Mouse (Mus musculus) gastrocnemius, adult 2 months (tissue): Measurements from ENCODE around the gene Clec4n. TPM values are rescaled to one million over a fixed set of nuclear protein-coding genes. Genes with fewer than 3 reads are reported as not detected.
"Not testable (repeated sequence)": the region's sequence is repeated elsewhere in the genome, so short reads cannot be mapped to it uniquely, and the experiment has no call there.

Experiments used
- DNase-seq: peaks from one replicate; pipeline ENCODE4 v3.0.0; 2022
- H3K27ac ChIP-seq: fragments of 200-600 bp; 2 replicates; pipeline ENCODE4 v1.8.1; 2022; ENCODE audit warnings: mild to moderate bottlenecking
- H3K4me3 ChIP-seq: fragments of 200-600 bp; 2 replicates; pipeline ENCODE4 v1.8.1; 2022; ENCODE audit warnings: mild to moderate bottlenecking, moderate library complexity
- CTCF ChIP-seq: fragments of 200-600 bp; IDR thresholded peaks from 2 replicates; pipeline ENCODE4 v1.8.1; 2022; ENCODE audit warnings: antibody characterized with exemption, mild to moderate bottlenecking, moderate library complexity
- intact Hi-C: fragments of 180-260 bp; cut with DNase I; formaldehyde crosslinking; loops from one replicate; pipeline ENCODE4 v1.15.1; 2025
- total RNA-seq, 2 experiments: library from RNA; stranded (reverse); gene quantifications; 2 replicates each; pipeline ENCODE4 v1.2.3; 2021

The Clec4n gene
- total RNA-seq, 2 experiments from 2014 or later, result not detected

GRCm38 (mm10) chr6:123260868-123261267, 31.2 kb downstream of the Clec4n start:
- intact Hi-C loops, result no loop called here
- H3K27ac ChIP-seq, result no peak overlapping the region
- no peak for TF ChIP-seq CTCF
- no peak for DNase-seq
- no peak overlapping the region for H3K4me3 ChIP-seq

- no peak within 1 kb of the TSS for H3K4me3 ChIP-seq
- TF ChIP-seq CTCF, result 0 out of 2 replicates have a peak, but pooled peaks have one; percentile 4
- no peak within 1 kb of the TSS for H3K27ac ChIP-seq
- intact Hi-C loops, result no loop called here
- DNase-seq, result no peak
Measured at GRCm38 (mm10) chr6:123261555-123262161, 32.0 kb downstream of the Clec4n start, which contains the start of gene Clec4d. Gene Clec4d (plus strand): TSS chr6:123262111.

- no peak for DNase-seq
- TF ChIP-seq CTCF, result no peak
- intact Hi-C loops, result no loop called here
- no peak overlapping the region for H3K4me3 ChIP-seq
- no peak overlapping the region for H3K27ac ChIP-seq
Measured at GRCm38 (mm10) chr6:123264194-123264593, 34.6 kb downstream of the Clec4n start.

GRCm38 (mm10) chr6:123265809-123266208, 36.2 kb downstream of the Clec4n start:
- intact Hi-C loops, result no loop called here
- DNase-seq, result no peak
- TF ChIP-seq CTCF, result no peak

GRCm38 (mm10) chr6:123266945-123267344, 37.3 kb downstream of the Clec4n start:
- no peak overlapping the region for H3K4me3 ChIP-seq
- intact Hi-C loops, result no loop called here
- no peak overlapping the region for H3K27ac ChIP-seq
- no peak for TF ChIP-seq CTCF
- DNase-seq, result no peak

More at GRCm38 (mm10) chr6:123265809-123266208, 36.2 kb downstream of the Clec4n start:
- no peak overlapping the region for H3K4me3 ChIP-seq
- no peak overlapping the region for H3K27ac ChIP-seq

- no peak for DNase-seq
- Histone ChIP-seq H3K27ac (no peak overlapping the region), H3K4me3 (no peak overlapping the region)
- no peak for TF ChIP-seq CTCF
- intact Hi-C loops, result no loop called here
Measured at GRCm38 (mm10) chr6:123279443-123279842, 49.8 kb downstream of the Clec4n start.

GRCm38 (mm10) chr6:123286311-123286710, 56.7 kb downstream of the Clec4n start:
- no peak for DNase-seq
- Histone ChIP-seq H3K27ac (no peak overlapping the region), H3K4me3 (no peak overlapping the region)
- TF ChIP-seq CTCF, result no peak
- intact Hi-C loops, result no loop called here

- no peak for TF ChIP-seq CTCF
- no peak overlapping the region for H3K27ac ChIP-seq
- DNase-seq, result no peak
- intact Hi-C loops, result no loop called here
- H3K4me3 ChIP-seq, result no peak overlapping the region
Measured at GRCm38 (mm10) chr6:123288931-123289330, 59.3 kb downstream of the Clec4n start.

GRCm38 (mm10) chr6:123289753-123290152, 60.1 kb downstream of the Clec4n start, which contains the start of gene Clec4e:
Gene Clec4e (minus strand): TSS chr6:123289870.
- intact Hi-C loops, result no loop called here
- H3K4me3 ChIP-seq, result no peak within 1 kb of the TSS
- no peak for TF ChIP-seq CTCF
- no peak within 1 kb of the TSS for H3K27ac ChIP-seq
- no peak for DNase-seq

- H3K27ac ChIP-seq, result no peak overlapping the region
- intact Hi-C loops, result no loop called here
- DNase-seq, result no peak
- H3K4me3 ChIP-seq, result no peak overlapping the region
- TF ChIP-seq CTCF, result no peak
Measured at GRCm38 (mm10) chr6:123292751-123293400, 63.2 kb downstream of the Clec4n start.

GRCm38 (mm10) chr6:123293509-123293908, 63.9 kb downstream of the Clec4n start:
- H3K27ac ChIP-seq, intact Hi-C loops, DNase-seq: not testable (repeated sequence)

More at GRCm38 (mm10) chr6:123293509-123293908, 63.9 kb downstream of the Clec4n start:
- H3K4me3 ChIP-seq, result not testable (repeated sequence)

Other genes with a start within 250 kb of the Clec4n start
- not detected for gene Clec4a4, start 239.5 kb upstream of the Clec4n start, total RNA-seq
- under 1 TPM in 1 of 2 experiments, not detected in 1; 0.53 TPM for gene Clec4b1, start 179.9 kb upstream of the Clec4n start, total RNA-seq
- gene Clec4a2, start 123.4 kb upstream of the Clec4n start, total RNA-seq, result under 1 TPM; 0.36 to 0.95 TPM
- not detected for gene Clec4b2, start 57.0 kb upstream of the Clec4n start, total RNA-seq
- gene Clec4d, start 32.3 kb downstream of the Clec4n start, total RNA-seq, result not detected
- gene Clec4e, start 60.0 kb downstream of the Clec4n start, total RNA-seq, result not detected
- gene Vmn2r19, start 78.5 kb downstream of the Clec4n start, total RNA-seq, result not detected
- gene Vmn2r20, start 188.3 kb downstream of the Clec4n start, total RNA-seq, result not detected